Mouse (Mus musculus): Measurements from ENCODE around the gene Serpinb2. TPM values are rescaled to one million over a fixed set of nuclear protein-coding genes. Genes with fewer than 3 reads are reported as not detected.

Gene Serpinb2
- total RNA-seq (2022), result under 1 TPM in 3 of 4 experiments, not detected in 1; 0.14 to 0.94 (median 0.34) TPM

DNA sequence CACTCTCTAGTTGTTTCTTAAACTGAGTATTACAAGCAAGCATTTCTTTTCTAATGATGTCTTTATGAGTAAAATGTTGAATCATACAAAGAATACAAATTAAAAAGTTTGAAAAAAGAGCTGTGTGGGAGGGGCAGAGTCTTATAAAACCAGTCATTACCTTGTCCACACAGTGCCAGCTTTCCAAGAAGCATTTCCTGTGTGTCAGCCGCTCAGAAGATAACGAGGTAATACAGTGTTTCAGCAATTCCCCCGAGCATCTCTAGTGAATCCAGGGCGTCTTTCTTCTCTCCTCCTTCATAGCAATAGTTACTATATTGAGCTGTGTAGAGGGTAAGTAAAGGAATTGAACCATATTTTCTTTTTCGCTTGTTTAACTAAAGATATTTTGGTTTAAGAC is at the start of gene Serpinb2:
TSS of gene Serpinb2 (plus strand) at position 172 of the 400 bp plus-strand sequence.
- no peak for DNase-seq

DNA sequence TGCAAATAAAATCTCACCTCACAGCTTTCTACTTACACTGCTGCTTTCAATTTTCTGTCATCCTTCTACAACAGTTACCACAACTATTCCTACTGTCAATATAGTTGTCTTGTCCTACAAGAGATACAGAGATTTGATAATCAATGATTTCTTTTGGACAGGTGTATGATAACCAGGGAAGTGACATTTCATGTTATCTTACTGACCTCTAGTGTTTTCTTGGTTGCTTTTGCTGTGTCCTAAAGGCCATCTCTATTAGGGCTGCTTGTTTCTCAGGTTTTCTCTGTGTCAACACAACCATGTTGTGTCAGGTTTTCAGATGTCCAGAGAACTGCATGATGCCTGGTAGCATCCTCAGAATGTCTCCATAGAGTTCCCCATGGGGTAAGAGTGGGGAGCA is 31.3 kb upstream of the Serpinb2 start:
- DNase-seq, result no peak

DNA sequence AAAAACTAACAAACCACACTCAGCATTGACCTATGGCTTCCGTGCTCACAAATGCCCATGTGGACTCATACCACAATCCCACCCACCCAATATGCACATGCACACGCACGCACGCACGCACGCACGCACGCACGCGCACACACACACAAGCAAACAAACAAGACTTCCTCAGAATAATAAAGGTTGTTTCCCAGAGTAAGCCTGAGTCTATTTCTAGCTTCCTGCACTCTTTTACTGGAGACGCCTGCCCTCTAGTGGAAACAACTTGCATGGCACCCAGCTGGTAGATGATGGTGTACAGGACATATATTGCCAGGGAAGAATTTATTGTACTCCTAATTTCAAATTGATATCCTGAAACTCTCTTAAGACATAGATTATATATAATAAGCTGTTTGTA is 29.8 kb upstream of the Serpinb2 start:
- peak; percentile 10 for DNase-seq

DNA sequence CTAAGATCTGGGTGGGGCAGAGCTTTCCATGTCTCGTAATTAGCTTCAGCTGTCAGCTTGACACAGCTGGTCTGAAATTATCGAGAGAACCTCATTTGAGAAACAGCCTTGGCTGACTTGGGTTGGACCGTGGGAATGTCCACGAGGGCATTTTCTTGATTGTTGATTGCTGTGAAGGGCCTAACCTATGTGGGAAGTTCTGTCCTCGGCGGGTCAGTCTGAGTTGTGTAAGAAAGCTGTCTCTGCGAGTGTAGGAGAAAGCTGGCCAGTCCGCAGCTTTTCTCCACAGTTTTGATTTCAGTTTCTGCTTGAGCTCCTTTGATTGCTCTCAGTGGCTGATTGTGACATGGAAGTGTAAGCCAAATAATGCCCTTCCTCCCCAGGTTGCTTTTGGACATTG is 21.6 kb upstream of the Serpinb2 start:
- no peak for DNase-seq

DNA sequence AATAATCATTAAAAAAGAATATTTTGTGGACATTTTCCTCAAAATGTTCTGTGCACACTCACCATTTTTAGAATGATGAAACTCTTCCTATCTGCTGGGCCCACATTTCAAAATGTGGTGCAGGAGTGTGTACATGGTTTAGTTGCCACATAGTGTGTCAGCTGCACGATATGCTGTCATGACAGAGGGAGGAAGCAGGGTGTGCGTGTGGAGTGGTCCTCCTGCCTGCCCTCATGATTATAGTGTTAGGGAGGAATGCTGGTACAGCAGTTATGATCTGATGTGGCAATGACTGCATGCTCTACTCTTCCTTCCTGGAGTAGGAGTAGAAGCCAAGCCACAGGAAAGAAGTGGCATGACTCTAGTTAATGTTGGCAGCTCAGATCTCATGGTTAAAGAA is 14.4 kb upstream of the Serpinb2 start:
- no peak for DNase-seq

DNA sequence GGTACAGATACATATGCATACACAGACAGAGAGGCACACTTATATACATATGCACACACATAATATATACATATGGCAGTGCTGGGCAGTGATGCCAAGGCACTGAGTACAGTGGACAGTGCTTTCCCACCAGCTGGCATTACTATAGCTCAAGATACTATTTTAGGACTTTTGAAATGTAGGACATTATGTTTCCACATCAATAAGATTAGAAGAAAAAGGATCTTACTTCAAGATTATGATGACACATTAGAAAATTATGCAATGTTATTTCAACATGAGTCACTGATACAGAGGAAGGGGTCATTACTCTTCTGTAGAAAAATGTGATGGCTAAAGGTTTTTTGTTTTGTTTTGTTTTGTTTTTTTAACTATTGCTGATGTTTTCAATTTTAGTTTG is 9.2 kb upstream of the Serpinb2 start:
- no peak for DNase-seq

DNA sequence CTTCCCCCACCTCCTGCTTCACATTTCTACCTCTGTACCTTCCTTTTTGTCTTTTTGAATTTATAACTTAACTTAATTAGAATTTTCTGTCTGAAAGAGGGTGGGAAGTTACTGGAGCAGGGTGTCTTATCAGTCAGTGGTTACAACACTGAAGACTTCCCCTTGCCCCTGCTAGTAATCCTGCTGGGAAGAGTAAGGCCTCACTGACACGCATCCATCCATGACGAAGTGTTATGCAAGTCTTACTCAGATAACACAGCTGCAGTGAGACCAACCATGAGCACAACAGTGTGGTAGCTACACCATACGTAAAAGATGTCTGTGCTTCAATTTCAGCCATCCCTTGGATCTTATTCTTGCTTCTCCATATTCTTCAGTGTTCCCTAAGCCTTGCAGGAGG is 7.9 kb upstream of the Serpinb2 start:
- no peak for DNase-seq

DNA sequence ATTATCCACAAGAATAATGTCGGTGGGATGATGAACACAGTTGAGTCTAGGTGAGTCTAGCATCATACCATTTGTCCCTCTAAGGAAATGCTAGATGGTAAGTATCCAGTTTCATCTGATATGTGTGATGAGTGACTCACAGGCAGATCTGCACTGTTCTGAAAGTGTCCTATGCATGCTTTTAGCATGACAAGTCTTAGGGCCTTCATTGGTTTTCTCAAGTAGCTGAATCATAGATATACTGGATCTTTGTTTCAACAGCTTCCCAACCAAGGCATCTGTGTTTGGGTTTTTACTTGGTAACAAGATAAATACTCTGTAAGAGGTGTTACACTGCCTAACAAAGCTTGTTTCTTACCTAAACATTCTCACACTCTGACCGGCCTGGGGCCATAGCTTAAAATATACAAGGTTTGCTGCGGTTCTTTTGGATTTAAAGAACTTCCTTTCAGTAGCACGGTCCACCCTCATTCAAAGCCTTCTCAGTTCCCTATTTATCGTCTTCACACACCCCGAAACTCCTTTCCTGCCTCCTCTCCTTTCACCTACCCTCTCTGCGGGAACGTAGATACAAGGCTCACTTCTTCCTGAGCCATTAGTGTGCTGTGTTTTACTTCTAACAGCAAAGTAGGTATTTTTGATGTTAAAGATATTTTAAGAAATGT is 5.2 kb upstream of the Serpinb2 start:
- no peak for DNase-seq

DNA sequence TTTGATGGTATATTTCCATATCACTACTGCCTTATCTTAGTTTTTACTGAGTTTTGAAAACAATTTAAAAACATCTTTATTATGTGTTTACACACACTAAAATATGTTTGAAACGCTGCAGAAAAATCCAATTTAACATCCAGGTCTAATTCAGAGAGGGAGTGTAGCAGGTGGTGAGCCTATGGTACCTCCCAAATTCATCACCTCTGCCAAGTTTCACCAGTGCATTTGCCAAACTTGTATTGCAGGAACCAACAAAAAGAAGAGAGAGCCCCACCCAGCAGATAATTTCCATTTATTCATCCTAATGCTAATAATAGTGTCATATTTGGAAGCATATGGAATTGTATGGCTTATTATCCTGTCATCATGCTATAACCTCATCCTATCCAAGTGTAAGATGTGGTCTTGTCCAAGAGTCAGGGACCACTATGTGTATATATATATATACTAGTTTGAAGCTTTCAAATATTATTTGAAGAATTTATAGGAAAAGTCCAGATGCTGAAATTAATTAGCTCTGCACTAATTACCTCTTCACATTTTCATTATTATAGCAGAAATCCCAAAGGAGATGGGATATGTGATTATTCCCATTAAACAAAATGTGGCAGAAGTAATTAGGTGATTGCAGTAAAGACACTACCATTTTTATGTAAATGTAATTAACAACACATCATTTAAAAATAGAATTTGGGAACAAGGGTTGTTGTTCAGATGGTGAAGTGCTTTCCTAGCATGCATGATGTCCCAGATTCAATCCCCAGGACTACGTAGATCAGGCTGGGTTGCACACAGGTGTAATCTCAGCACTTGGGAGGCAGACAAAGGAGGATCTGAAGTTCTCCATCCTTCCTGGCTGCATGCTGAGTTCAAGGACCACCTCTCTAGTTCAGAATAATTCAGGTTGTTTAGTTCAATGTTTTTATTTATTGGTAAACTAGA is 1.2 kb downstream of the Serpinb2 start:
- DNase-seq, result no peak

DNA sequence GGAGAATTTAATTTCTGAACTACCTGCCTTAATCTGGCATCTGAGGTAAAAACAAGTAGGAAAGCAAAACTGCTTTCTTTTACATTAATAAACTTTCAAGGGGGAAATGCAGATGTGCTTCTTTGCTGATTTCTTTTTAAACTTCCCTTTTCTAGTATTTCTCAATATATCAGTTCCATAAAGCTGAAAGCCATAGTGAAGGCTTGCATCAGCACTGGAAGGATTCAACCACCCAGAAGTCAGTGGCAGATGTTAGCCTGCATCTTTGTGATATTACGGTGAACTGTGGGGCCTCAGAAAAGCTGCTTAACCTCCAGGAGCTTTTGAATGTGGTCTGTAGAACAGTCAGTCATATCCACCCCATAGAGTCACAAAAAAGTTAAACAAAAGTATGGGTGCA is 2.3 kb downstream of the Serpinb2 start:
- DNase-seq, result no peak

DNA sequence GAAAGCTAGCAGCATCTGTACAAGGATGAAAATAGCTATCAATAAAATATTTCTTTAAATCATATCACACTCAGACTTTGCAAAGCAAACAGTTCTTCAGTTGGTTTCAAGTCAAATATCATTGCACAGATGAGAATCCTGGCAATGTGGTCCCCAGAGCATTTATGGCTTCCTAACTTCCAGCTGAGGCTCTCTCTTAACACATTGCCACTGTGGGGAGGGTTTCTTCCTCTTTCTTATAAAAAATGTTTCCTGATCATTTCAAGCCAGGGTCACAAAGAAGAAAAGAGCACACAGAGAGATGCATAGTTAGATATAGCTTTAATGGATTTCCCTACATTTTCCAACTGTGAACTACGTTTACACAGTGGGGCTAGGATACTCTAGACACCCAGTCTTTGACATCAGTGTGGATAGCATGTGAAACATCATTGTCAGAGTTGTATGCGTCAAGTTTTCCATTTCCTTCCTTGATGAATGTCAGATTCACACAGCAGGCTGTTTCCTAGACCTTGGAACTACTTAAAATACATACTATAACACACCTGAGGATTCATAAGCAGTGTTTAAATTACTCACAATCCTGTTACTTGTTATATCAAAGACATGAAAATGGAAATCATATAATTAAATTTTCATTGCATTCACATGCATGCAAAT is 4.7 kb downstream of the Serpinb2 start:
- no peak for DNase-seq

DNA sequence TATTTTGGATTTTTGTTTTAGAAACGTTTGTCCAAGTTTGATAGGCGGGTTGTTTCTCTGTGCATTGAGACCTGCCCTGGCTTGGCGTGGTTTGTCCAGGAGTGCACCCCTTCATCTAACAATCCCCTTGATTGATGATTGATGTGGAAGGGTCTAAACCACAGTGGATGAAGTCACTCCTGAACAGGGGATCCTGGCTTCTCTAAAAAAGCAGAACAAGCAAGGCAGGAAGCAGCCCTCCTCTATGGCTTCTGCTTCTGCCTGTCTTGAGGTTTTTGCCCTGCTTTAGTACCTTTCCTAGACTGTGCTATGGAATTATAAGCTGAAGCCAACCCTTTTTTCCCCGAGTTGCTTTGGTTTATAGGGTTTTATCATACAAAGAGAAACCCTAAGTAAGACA is 14.4 kb downstream of the Serpinb2 start:
- no peak for DNase-seq

DNA sequence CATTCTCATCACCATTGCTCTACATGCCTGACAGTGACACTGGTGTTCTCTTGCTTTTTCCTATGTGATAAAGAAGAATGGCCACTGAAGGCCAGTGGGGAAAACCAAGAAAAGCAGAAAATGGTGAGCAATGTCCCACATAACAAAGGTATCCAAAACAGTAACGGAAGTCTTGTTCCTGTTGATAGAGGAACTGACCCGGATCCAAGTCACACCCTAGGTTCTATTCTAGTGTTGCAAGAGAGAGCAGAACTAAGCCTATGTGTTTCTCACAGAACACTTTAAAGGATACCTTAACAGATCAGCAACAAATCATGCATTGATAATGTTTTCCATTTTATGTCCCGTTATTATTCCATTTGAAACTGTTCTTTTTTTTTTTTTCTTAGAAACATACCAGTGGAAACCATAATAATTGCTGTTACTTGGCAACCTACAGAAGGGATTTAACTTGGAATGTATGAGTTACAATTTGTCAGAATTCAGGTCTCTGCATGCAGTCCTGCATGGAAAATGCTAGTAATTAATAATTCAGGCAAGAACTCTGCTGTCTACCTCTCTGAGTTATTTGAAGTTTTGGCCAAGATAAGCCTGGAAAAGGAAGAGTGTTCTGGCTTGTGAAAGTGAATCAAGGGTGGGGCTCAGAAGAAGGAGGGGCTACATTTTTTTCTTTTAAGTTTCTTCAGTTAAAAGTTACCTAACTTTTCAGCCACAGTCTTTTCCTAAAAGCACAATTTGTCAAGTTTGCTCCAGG is 17.3 kb downstream of the Serpinb2 start:
- DNase-seq, result no peak

DNA sequence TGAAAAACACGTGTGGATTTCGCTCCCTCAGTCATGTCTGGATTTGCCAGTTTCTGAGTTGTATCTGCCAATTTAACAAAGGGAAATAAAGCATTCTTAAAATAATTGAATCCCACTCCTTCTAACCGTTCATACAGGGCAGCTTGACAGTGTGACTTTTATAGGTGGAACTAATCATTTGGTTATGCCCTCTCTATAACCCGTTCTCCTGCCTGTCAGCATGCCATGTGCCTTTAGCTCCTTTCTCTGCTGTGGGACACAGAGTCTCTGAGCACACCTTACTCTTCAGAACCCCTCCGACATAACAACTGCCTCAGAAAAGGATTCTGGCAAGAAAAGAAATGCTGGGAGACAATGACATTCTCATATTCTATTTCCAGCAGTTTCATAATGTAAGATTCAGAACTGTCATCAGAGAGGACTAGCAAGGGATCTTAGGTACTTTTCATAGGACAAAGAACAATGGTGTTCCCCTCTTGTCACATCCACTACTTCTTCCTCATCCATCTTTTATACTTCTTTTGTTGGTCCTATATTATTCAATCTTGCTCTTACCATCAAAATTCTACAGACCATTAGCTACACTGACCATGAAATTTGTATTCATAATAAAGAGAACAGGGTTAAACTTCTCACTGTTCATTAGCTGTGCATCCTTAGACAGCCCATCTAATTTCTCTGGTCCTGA is 18.3 kb downstream of the Serpinb2 start:
- DNase-seq, result no peak

DNA sequence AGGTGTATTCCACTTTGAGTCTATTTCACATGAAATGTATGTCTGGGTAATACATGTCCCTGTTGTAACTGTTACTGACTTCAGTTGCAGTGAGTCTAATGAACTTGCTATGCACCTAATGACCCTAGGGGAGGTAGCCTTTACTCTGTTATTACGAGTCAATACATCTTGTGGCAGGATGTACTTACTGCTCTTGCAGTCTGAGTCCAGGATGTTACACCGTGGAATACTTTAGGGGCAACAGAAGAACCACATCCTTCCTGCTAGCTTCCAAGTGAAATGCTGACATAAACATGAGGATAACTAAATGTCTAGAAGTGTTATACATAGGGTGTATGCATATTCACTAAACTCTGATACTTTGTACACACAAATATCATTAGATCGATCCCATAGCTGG is 22.5 kb downstream of the Serpinb2 start:
- no peak for DNase-seq

DNA sequence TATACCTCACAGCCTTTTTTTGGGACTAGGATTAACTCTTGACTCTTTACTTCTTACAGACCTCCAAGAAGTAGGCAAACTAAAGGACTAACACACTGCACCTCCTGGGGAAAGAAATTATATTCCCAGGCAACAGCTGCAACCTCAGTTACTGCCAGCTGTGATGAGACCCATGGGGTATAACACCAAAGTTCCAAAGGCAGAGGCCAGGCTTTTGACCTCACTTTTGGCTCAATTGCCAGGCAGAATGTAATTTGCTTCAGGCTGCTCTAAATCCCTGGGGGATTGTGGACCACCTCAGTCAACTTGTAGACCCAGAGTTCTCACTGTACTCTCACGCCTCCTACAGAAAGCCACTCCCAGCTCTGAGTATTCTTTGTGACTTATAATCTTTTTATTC is 26.2 kb downstream of the Serpinb2 start:
- no peak for DNase-seq

DNA sequence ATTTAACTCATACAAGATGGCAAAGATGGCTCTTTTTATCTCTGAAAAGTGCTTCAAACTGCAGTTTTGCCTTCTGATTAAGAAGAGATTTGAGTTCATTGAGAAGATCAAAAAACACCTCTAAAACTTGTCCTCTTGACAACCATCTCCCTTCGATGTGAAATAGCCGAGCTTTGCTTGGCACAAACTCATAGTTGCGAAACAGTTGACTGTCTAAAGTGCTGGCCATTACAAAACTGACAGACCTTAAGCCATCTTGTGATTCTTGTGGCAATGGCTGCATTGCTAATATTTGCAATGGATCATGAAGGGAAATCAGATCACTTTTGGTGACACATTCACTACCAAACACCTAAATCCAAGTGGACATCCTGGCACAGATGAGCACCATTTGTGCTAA is 48.3 kb downstream of the Serpinb2 start:
- DNase-seq, result no peak

DNA sequence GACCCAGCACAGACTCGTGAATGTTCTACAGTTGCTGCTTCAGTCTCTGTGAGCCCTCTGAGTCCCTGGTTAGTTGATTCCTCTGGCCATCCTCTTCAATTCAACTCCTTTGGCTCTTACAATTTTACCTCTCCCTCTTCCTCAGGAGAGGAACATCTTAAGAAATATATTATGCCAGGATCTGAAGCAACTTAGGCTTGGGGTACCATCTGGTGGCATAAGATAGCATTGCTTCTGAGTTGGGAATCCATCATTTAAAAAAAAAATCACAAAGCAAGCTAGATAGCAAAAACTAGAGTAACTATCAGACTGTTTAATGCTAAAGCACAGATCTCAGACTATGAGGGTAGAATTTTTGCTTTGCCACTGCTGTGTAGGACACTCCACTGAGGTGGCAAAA is 50.9 kb downstream of the Serpinb2 start:
- no peak for DNase-seq

DNA sequence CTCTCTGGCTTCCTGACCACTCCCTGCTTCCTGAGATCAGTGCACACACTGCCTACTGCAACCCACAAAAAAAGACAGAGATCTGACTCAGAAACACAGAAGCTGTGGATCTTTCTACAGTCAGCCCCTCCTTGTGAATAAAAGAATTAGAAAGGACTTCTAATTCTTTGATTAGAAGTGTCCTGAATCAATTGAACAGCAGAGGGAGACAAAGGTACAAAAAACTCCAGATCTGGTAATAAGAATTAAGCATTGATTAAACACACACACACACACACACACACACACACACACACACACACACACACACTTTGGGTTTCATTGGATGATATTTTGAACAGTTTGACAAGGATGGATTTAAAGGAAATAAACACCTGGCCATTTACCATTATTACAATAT is 54.4 kb downstream of the Serpinb2 start:
- no peak for DNase-seq

DNA sequence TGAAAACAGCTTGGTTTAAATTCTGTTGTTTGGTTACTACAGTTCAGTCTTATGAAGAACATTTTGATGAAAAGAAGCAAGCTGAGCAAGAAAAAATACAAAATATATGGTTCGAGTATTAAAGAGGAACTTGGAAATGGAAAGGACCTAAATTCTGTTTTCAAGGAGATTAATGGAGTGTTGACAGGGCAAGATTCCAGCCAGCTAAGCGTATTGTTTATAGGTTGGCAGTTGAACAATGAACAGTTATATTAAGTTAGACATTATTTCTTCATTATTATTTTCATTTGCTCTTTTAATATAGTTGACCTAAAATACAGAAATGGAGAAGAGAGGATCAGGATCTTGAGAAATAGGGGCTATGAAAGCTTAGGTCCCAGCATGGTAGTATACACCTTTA is 64.9 kb downstream of the Serpinb2 start:
- no peak for DNase-seq

DNA sequence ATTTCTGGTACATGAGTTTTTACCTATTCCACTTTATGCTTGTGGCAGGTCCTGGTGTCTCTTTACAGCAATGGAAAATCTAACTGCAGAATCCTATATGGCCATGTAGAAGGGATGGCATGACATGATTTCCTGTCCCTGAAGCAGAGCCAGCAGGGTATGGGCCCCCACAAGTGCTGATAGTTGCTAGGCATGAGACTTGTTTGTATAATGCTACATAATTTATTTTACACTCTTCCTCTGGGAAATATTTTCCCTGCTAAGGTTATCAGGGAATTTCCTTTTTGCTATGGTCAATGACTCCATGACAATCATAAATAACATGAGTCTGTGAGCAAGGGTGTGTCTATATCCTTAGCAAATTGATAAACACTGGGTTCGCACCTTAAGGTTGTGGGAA is 66.3 kb downstream of the Serpinb2 start:
- no peak for DNase-seq

DNA sequence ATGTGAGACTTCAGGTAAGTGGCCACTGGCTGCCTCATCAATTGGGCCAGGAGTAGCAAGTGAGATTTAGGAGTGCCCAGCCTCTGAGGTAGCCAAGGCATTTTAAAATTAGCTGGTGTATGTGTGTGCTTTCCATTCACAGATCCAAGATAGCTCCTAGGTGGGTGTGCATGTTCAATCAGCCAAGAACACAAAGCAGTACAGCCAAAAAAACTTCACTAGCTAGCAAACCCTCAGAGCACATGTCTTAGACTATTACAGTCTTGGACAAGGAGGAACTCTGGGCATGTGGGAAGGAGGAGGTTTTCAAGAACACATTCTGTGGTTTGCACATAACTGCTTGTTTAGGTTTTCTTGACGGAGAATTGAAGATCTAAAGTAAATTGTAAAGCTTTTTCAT is 70.0 kb downstream of the Serpinb2 start:
- DNase-seq, result no peak

Data from adrenal gland, adult 8-10 months (tissue).